Comparison of ENCODE assay signal across 30 mouse cellular contexts in the genomic region with DNA sequence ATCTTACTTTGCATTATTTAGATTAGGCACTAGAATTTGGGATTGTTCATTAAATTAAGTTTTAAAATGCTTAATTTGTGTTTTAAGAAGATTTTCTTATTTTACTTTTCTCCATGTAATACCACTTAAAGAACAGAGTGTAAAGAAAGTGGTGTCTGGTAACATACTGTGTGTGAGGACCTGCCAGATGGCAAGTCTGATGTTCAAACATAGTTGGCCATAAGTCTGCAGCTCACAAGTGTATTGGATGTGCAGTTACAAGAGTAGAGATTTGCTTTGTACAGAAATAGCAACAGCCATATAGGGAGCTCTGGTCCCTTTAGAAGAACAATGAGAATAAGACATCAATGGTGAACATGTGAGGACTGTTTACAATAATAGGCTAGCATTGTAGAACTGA. TPM values are rescaled to one million over a fixed set of nuclear protein-coding genes. Genes with fewer than 3 reads are reported as not detected.
DNase-seq lines count a peak whose midpoint lies in the region; ATAC-seq and TF ChIP-seq lines count a peak whose summit lies in the region.
"Had no signal": no experiment of that assay in that cellular context is flagged by ENCODE, and none has a peak within 500 bp of the region (broad histone marks: within the 10 kb centered on the region; RNA-seq: fewer than 3 reads in every experiment).

No protein-coding gene starts in this region.

- TF ChIP-seq CTCF in forebrain, postnatal 0 days (IDR thresholded peaks at IDR 0.05; ENCODE audit: low read depth), result no peak

- H3K9ac ChIP-seq in forebrain, embryonic 15.5 days (replicated peaks), result no peak overlapping the region
- H3K9ac ChIP-seq in forebrain, embryonic 11.5 days (ENCODE audit: low read length), result no peak overlapping the region
- H3K9ac ChIP-seq in forebrain, postnatal 0 days, result no peak overlapping the region
- H3K9ac ChIP-seq: embryonic facial prominence, embryonic 13.5 days; hindbrain, embryonic 15.5 days; limb, embryonic 15.5 days; liver, embryonic 13.5 days; midbrain, embryonic 13.5 days had no signal

- no peak overlapping the region for H3K4me3 ChIP-seq in forebrain, embryonic 15.5 days
- H3K4me3 ChIP-seq in forebrain, embryonic 11.5 days (ENCODE audit: low read depth, low read length), result no peak overlapping the region
- no peak overlapping the region for H3K4me3 ChIP-seq in forebrain, postnatal 0 days (ENCODE audit: low read depth, low read length)
- H3K4me3 ChIP-seq: embryonic facial prominence, embryonic 13.5 days; hindbrain, embryonic 10.5 days; hindbrain, embryonic 15.5 days; limb, embryonic 10.5 days; limb, embryonic 15.5 days; liver, embryonic 13.5 days; midbrain, embryonic 13.5 days had no signal

- no peak overlapping the region for H3K27ac ChIP-seq in forebrain, embryonic 15.5 days (replicated peaks)
- no peak overlapping the region for H3K27ac ChIP-seq in forebrain, embryonic 11.5 days (ENCODE audit: low read depth, low read length)
- no peak overlapping the region for H3K27ac ChIP-seq in forebrain, postnatal 0 days (ENCODE audit: low read depth, low read length)
- H3K27ac ChIP-seq: embryonic facial prominence, embryonic 13.5 days; hindbrain, embryonic 10.5 days; hindbrain, embryonic 15.5 days; limb, embryonic 10.5 days; limb, embryonic 15.5 days; liver, embryonic 13.5 days; macrophage; midbrain, embryonic 13.5 days; stomach, postnatal 0 days had no signal

- no peaks in the 10 kb centered on the region for H3K27me3 ChIP-seq in forebrain, embryonic 15.5 days
- no peaks in the 10 kb centered on the region for H3K27me3 ChIP-seq in forebrain, embryonic 11.5 days (ENCODE audit: control insufficient read depth, insufficient read depth, low read length)
- H3K27me3 ChIP-seq in forebrain, postnatal 0 days (ENCODE audit: insufficient read depth, low read length), result no peaks in the 10 kb centered on the region
- H3K27me3 ChIP-seq: embryonic facial prominence, embryonic 13.5 days; hindbrain, embryonic 15.5 days; limb, embryonic 15.5 days; liver, embryonic 13.5 days; midbrain, embryonic 13.5 days had no signal

- H3K4me1 ChIP-seq in forebrain, embryonic 15.5 days, result no peaks in the 10 kb centered on the region
- H3K4me1 ChIP-seq in forebrain, embryonic 11.5 days (replicated peaks; ENCODE audit: control insufficient read depth, insufficient read depth, low read length), result no peaks in the 10 kb centered on the region
- no peaks in the 10 kb centered on the region for H3K4me1 ChIP-seq in forebrain, postnatal 0 days (ENCODE audit: insufficient read depth)
- H3K4me1 ChIP-seq: embryonic facial prominence, embryonic 13.5 days; hindbrain, embryonic 10.5 days; hindbrain, embryonic 15.5 days; limb, embryonic 10.5 days; limb, embryonic 15.5 days; liver, embryonic 13.5 days; midbrain, embryonic 13.5 days had no signal

- H3K36me3 ChIP-seq in forebrain, embryonic 15.5 days, result no peaks in the 10 kb centered on the region
- no peaks in the 10 kb centered on the region for H3K36me3 ChIP-seq in forebrain, embryonic 11.5 days (ENCODE audit: control insufficient read depth, insufficient read depth, low read length)
- no peaks in the 10 kb centered on the region for H3K36me3 ChIP-seq in forebrain, postnatal 0 days (ENCODE audit: insufficient read depth)
- H3K36me3 ChIP-seq: embryonic facial prominence, embryonic 13.5 days; hindbrain, embryonic 10.5 days; hindbrain, embryonic 15.5 days; limb, embryonic 10.5 days; limb, embryonic 15.5 days; liver, embryonic 13.5 days; midbrain, embryonic 13.5 days had no signal

- no peaks in the 10 kb centered on the region for H3K9me3 ChIP-seq in forebrain, embryonic 15.5 days
- H3K9me3 ChIP-seq in forebrain, embryonic 11.5 days (ENCODE audit: control insufficient read depth, low read length), result no peaks in the 10 kb centered on the region
- H3K9me3 ChIP-seq in forebrain, postnatal 0 days (ENCODE audit: low read length), result no peaks in the 10 kb centered on the region
- H3K9me3 ChIP-seq: embryonic facial prominence, embryonic 13.5 days; hindbrain, embryonic 10.5 days; hindbrain, embryonic 15.5 days; limb, embryonic 10.5 days; limb, embryonic 15.5 days; liver, embryonic 13.5 days; midbrain, embryonic 13.5 days had no signal

- no peak for DNase-seq in forebrain, embryonic 11.5 days (ENCODE audit: low spot score)
- DNase-seq in layer of hippocampus, adult 9-11 months, result peak; percentile 43
- no peak for DNase-seq in layer of hippocampus, postnatal 25 days (ENCODE audit: extremely low spot score in 1 of 2, low spot score in 1 of 2)
- DNase-seq in brain, adult 2 months (ENCODE audit: low read depth, low spot score), result peak; percentile 68
- peak; percentile 46 for DNase-seq in forebrain, postnatal 0 days
- DNase-seq in c-Kit-positive CD71-positive TER-119-positive erythroid progenitor cells, embryonic 14.5 days (ENCODE audit: low spot score), result no peak
- DNase-seq: adrenal gland, postnatal 10 days; cerebellum, adult 18-20 months; cerebellum, postnatal 10 days; gastrocnemius, postnatal 14 days; heart, postnatal 14 days; kidney, adult 11 months; kidney, postnatal 14 days; liver, embryonic 13.5 days; lung, adult 18-20 months; right cerebral cortex, postnatal 4 days; thymus, adult 18-20 months; thymus, postnatal 36 days had no signal

- no peak overlapping the region for H3K4me2 ChIP-seq in forebrain, embryonic 15.5 days (replicated peaks)
- no peak overlapping the region for H3K4me2 ChIP-seq in forebrain, embryonic 11.5 days (ENCODE audit: low read depth, low read length, severe bottlenecking)
- H3K4me2 ChIP-seq in forebrain, postnatal 0 days (ENCODE audit: low read depth), result no peak overlapping the region
- H3K4me2 ChIP-seq: embryonic facial prominence, embryonic 13.5 days; hindbrain, embryonic 15.5 days; limb, embryonic 15.5 days; liver, embryonic 13.5 days; midbrain, embryonic 13.5 days had no signal

- peak; percentile 70; the same call in 1 of the 2 replicates for ATAC-seq in forebrain, embryonic 15.5 days (replicated peaks)
- ATAC-seq in forebrain, embryonic 11.5 days (replicated peaks; ENCODE audit: low FRiP score), result no peak
- ATAC-seq in forebrain, postnatal 0 days, result peak; percentile 90
- ATAC-seq: inflammation-experienced regulatory T-cells, adult 6 months; lung, postnatal 0 days; midbrain, embryonic 13.5 days; Patski had no signal

RNA-seq across cellular contexts. Expression of gene Magi2, which starts 15.0 kb away (rescaled TPM):
- polyA plus RNA-seq in forebrain, embryonic 15.5 days (2015; fragmentation: Nextera tagmentation; extraction: Ambion mirVana), result 24.8 and 27.2 TPM in 2 replicates
- polyA plus RNA-seq in forebrain, embryonic 11.5 days (2014; fragmentation: Nextera tagmentation; extraction: Ambion mirVana), result 10.1 and 10.2 TPM in 2 replicates
- 100 to 1,000 TPM; 102 to 143 TPM for total RNA-seq in layer of hippocampus, postnatal 25 days (2021)
- 54.9 and 62.6 TPM in 2 replicates for total RNA-seq in forebrain, postnatal 0 days (2014; rRNA removed)
- 6.2 and 17.0 TPM in 2 replicates for polyA plus RNA-seq in forebrain, postnatal 0 days (2015; fragmentation: Nextera tagmentation; extraction: Ambion mirVana)

Comparison
In these comparisons a context has a peak if more than half of its experiments do, and no peak if none do; other contexts are left out.
1. DNase-seq: peak in layer of hippocampus, adult 9-11 months (single experiment), brain, adult 2 months (single experiment) and forebrain, postnatal 0 days (single experiment); none in forebrain, embryonic 11.5 days (single experiment), layer of hippocampus, postnatal 25 days (0 of 2) and c-Kit-positive CD71-positive TER-119-positive erythroid progenitor cells, embryonic 14.5 days (single experiment).